ENCODE assay signal across 34 mouse cellular contexts in the genomic region with DNA sequence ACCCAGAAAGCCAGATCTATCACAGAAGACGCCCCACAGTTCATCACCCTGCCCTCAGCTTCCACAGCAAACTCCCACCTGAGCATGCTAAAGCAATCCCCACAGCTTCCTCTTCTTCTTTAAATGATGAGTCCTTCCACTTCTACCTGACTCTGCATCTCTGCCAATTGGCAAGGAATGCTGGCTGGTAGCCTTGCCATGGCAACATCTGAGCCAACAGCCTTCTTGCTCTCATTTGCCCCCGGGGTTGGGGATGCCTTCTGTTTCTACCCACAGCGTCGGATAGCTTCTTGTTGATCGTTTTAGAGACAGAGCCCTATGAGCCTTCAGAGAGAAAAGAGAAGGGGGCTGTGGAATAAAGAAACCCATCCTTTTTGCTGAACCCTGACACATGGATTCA. TPM values are rescaled to one million over a fixed set of nuclear protein-coding genes. Genes with fewer than 3 reads are reported as not detected.
DNase-seq lines count a peak whose midpoint lies in the region; ATAC-seq and TF ChIP-seq lines count a peak whose summit lies in the region.
"Had no signal": no experiment of that assay in that cellular context is flagged by ENCODE, and none has a peak within 500 bp of the region (broad histone marks: within the 10 kb centered on the region; RNA-seq: fewer than 3 reads in every experiment).

No protein-coding gene starts in this region.

- H3K4me3 ChIP-seq in hindbrain, postnatal 0 days (ENCODE audit: low read length) = no peak overlapping the region
- H3K4me3 ChIP-seq in hindbrain, embryonic 11.5 days (ENCODE audit: low read depth, low read length) = no peak overlapping the region
- H3K4me3 ChIP-seq in heart, embryonic 10.5 days = no peak overlapping the region
- H3K4me3 ChIP-seq: embryonic facial prominence, embryonic 12.5 days; hindbrain, embryonic 15.5 days; layer of hippocampus, adult 2 months; limb, embryonic 10.5 days; limb, embryonic 15.5 days; liver, embryonic 13.5 days; midbrain, embryonic 15.5 days had no signal

- no peak for TF ChIP-seq CTCF in hindbrain, postnatal 0 days (IDR thresholded peaks at IDR 0.05; ENCODE audit: low read depth)

- WGBS in hindbrain, postnatal 0 days = 40% methylated on average over 5 of the region's 5 CpGs
- WGBS in hindbrain, embryonic 11.5 days = 91% methylated on average over 5 of the region's 5 CpGs
- 77% methylated on average over 5 of the region's 5 CpGs for WGBS in heart, embryonic 10.5 days

- H3K4me2 ChIP-seq in hindbrain, postnatal 0 days (ENCODE audit: low read depth, low read length) = no peak overlapping the region
- no peak overlapping the region for H3K4me2 ChIP-seq in hindbrain, embryonic 11.5 days (replicated peaks; ENCODE audit: low read depth, low read length)
- H3K4me2 ChIP-seq: embryonic facial prominence, embryonic 12.5 days; heart, embryonic 11.5 days; hindbrain, embryonic 15.5 days; limb, embryonic 15.5 days; liver, embryonic 13.5 days; midbrain, embryonic 15.5 days had no signal

- H3K27me3 ChIP-seq in hindbrain, postnatal 0 days (ENCODE audit: insufficient read depth, low read length) = no peaks in the 10 kb centered on the region
- H3K27me3 ChIP-seq in hindbrain, embryonic 11.5 days (ENCODE audit: control insufficient read depth, insufficient read depth, low read length) = no peaks in the 10 kb centered on the region
- H3K27me3 ChIP-seq in heart, embryonic 10.5 days (ENCODE audit: insufficient read depth, poor library complexity, severe bottlenecking) = no peaks in the 10 kb centered on the region
- H3K27me3 ChIP-seq: embryonic facial prominence, embryonic 12.5 days; hindbrain, embryonic 15.5 days; limb, embryonic 15.5 days; liver, embryonic 13.5 days; midbrain, embryonic 15.5 days had no signal

- H3K36me3 ChIP-seq in hindbrain, postnatal 0 days (ENCODE audit: insufficient read depth, low read length) = no peaks in the 10 kb centered on the region
- H3K36me3 ChIP-seq in hindbrain, embryonic 11.5 days (ENCODE audit: control insufficient read depth, insufficient read depth, low read length) = no peaks in the 10 kb centered on the region
- H3K36me3 ChIP-seq in heart, embryonic 10.5 days = no peaks in the 10 kb centered on the region
- H3K36me3 ChIP-seq: embryonic facial prominence, embryonic 12.5 days; hindbrain, embryonic 15.5 days; limb, embryonic 10.5 days; limb, embryonic 15.5 days; liver, embryonic 13.5 days; midbrain, embryonic 15.5 days had no signal

- H3K27ac ChIP-seq in hindbrain, postnatal 0 days = no peak overlapping the region
- H3K27ac ChIP-seq in hindbrain, embryonic 11.5 days (ENCODE audit: low read depth, low read length) = no peak overlapping the region
- no peak overlapping the region for H3K27ac ChIP-seq in heart, embryonic 10.5 days
- H3K27ac ChIP-seq: embryonic facial prominence, embryonic 12.5 days; hindbrain, embryonic 15.5 days; layer of hippocampus, adult 2 months; limb, embryonic 10.5 days; limb, embryonic 15.5 days; liver, embryonic 13.5 days; midbrain, embryonic 15.5 days had no signal

- H3K9me3 ChIP-seq in hindbrain, postnatal 0 days (ENCODE audit: low read length) = no peaks in the 10 kb centered on the region
- no peaks in the 10 kb centered on the region for H3K9me3 ChIP-seq in hindbrain, embryonic 11.5 days (ENCODE audit: control insufficient read depth, low read length)
- H3K9me3 ChIP-seq in heart, embryonic 10.5 days = no peaks in the 10 kb centered on the region
- H3K9me3 ChIP-seq: embryonic facial prominence, embryonic 12.5 days; hindbrain, embryonic 15.5 days; limb, embryonic 10.5 days; limb, embryonic 15.5 days; liver, embryonic 13.5 days; midbrain, embryonic 15.5 days had no signal

- no peak overlapping the region for H3K9ac ChIP-seq in hindbrain, postnatal 0 days (replicated peaks; ENCODE audit: low read length)
- H3K9ac ChIP-seq in hindbrain, embryonic 11.5 days (ENCODE audit: low read depth, low read length) = no peak overlapping the region
- H3K9ac ChIP-seq: embryonic facial prominence, embryonic 12.5 days; hindbrain, embryonic 15.5 days; limb, embryonic 15.5 days; liver, embryonic 13.5 days; midbrain, embryonic 15.5 days had no signal

- peak; percentile 43; the same call in 1 of the 2 replicates for ATAC-seq in hindbrain, postnatal 0 days
- ATAC-seq in hindbrain, embryonic 11.5 days (ENCODE audit: low FRiP score) = no peak
- peak; percentile 3 for ATAC-seq in activated CD4-positive, CD25-positive, alpha-beta regulatory T cell, adult 4 months
- ATAC-seq: forebrain, embryonic 14.5 days; lung, postnatal 0 days; midbrain, embryonic 15.5 days; Patski had no signal

- H3K4me1 ChIP-seq in hindbrain, postnatal 0 days (ENCODE audit: insufficient read depth, low read length) = no peaks in the 10 kb centered on the region
- H3K4me1 ChIP-seq in hindbrain, embryonic 11.5 days (replicated peaks; ENCODE audit: control insufficient read depth, insufficient read depth, low read length) = no peaks in the 10 kb centered on the region
- 0 out of 2 replicates have a peak, but pooled peaks cover 5% of the 10 kb centered on the region for H3K4me1 ChIP-seq in heart, embryonic 10.5 days
- H3K4me1 ChIP-seq: embryonic facial prominence, embryonic 12.5 days; limb, embryonic 10.5 days; limb, embryonic 15.5 days; midbrain, embryonic 15.5 days had no signal

- peak; percentile 56 for DNase-seq in hindbrain, postnatal 0 days (ENCODE audit: low spot score)
- DNase-seq in hindbrain, embryonic 11.5 days (ENCODE audit: low spot score) = no peak
- peak; percentile 13 for DNase-seq in cerebellum, adult 11 months
- DNase-seq in cerebellum, adult 9-11 months = peak; percentile 19
- no peak for DNase-seq in urinary bladder, postnatal 4 days (ENCODE audit: low spot score in 2 of 2)
- DNase-seq in heart, embryonic 10.5 days (ENCODE audit: low spot score) = no peak
- no peak for DNase-seq in lung, postnatal 10 days
- DNase-seq: adrenal gland, postnatal 25 days; embryo, embryonic 11 days; gastrocnemius, postnatal 25 days; heart, adult 11 months; heart, postnatal 36 days; kidney, adult 18-20 months; kidney, postnatal 36 days; liver, embryonic 13.5 days; lung, adult 18-20 months had no signal

RNA-seq across cellular contexts. Expression of gene Izumo1r, which starts 11.9 kb away (rescaled TPM):
- not detected in 2 replicates for total RNA-seq in hindbrain, postnatal 0 days (2014; rRNA removed)
- not detected in 2 replicates for polyA plus RNA-seq in hindbrain, postnatal 0 days (2015; fragmentation: Nextera tagmentation; extraction: Ambion mirVana)
- not detected in 2 replicates for polyA plus RNA-seq in hindbrain, embryonic 11.5 days (2014; fragmentation: Nextera tagmentation; extraction: Ambion mirVana)
- 1,000 to 10,000 TPM in 1 of 2 experiments, 100 to 1,000 TPM in 1; 971 to 1,075 TPM for polyA plus RNA-seq in activated CD4-positive, CD25-positive, alpha-beta regulatory T cell, adult 4 months (2017; shearing (Covaris generic))
- 0.10 TPM in 1 of 2 replicates, not detected in the other for polyA plus RNA-seq in heart, embryonic 10.5 days (2016; fragmentation: Nextera tagmentation; extraction: Ambion mirVana)
- total RNA-seq: adrenal gland, postnatal 25 days; gastrocnemius, postnatal 25 days; heart, postnatal 36 days; layer of hippocampus, adult 2 months; layer of hippocampus, postnatal 25 days; MEL had no signal
- polyA plus RNA-seq: forebrain, embryonic 14.5 days; heart, embryonic 11.5 days; hindbrain, embryonic 15.5 days; intestine, embryonic 14.5 days; kidney, embryonic 16.5 days; limb, embryonic 10.5 days; liver, embryonic 13.5 days; midbrain, embryonic 15.5 days; neural tube, embryonic 11.5 days; Patski; stomach, embryonic 14.5 days; testis, adult 2 months had no signal

RNA-seq across cellular contexts. Expression of gene Gpr83, which starts 31.9 kb away (rescaled TPM):
- 1.4 and 3.7 TPM in 2 replicates for total RNA-seq in hindbrain, postnatal 0 days (2014; rRNA removed)
- 1.8 TPM in 2 replicates for polyA plus RNA-seq in hindbrain, postnatal 0 days (2015; fragmentation: Nextera tagmentation; extraction: Ambion mirVana)
- polyA plus RNA-seq in hindbrain, embryonic 11.5 days (2014; fragmentation: Nextera tagmentation; extraction: Ambion mirVana) = 1.7 and 1.8 TPM in 2 replicates
- polyA plus RNA-seq in activated CD4-positive, CD25-positive, alpha-beta regulatory T cell, adult 4 months (2017; shearing (Covaris generic)) = 10 to 100 TPM; 88.3 to 94.9 TPM
- polyA plus RNA-seq in heart, embryonic 10.5 days (2016; fragmentation: Nextera tagmentation; extraction: Ambion mirVana) = not detected in 2 replicates
- total RNA-seq: adrenal gland, postnatal 25 days; gastrocnemius, postnatal 25 days; heart, postnatal 36 days had no signal
- polyA plus RNA-seq: heart, embryonic 11.5 days; Patski had no signal

Comparison
In these comparisons a context has a peak if more than half of its experiments do, and no peak if none do; other contexts are left out.
1. DNase-seq: peak in hindbrain, postnatal 0 days (single experiment), cerebellum, adult 11 months (single experiment) and cerebellum, adult 9-11 months (single experiment); none in hindbrain, embryonic 11.5 days (single experiment), urinary bladder, postnatal 4 days (0 of 2), heart, embryonic 10.5 days (single experiment) and lung, postnatal 10 days (single experiment).
2. RNA of gene Izumo1r, which starts 11.9 kb away (polyA plus RNA-seq): 971 to 1,075 TPM in activated CD4-positive, CD25-positive, alpha-beta regulatory T cell, adult 4 months; 0.10 TPM in heart, embryonic 10.5 days, not detected in hindbrain, postnatal 0 days and not detected in hindbrain, embryonic 11.5 days; every median in the first group is over 100 times any median in the second.
3. RNA of gene Gpr83, which starts 31.9 kb away (polyA plus RNA-seq): 88.3 to 94.9 TPM in activated CD4-positive, CD25-positive, alpha-beta regulatory T cell, adult 4 months; 1.8 TPM in hindbrain, postnatal 0 days, 1.7 to 1.8 TPM in hindbrain, embryonic 11.5 days and not detected in heart, embryonic 10.5 days; every median in the first group is over 10 times any median in the second.